Mouse (Mus musculus) bone marrow, adult 2 months (tissue): ENCODE results near the gene Asgr2.

Experiments
- CTCF ChIP-seq: fragments of 200-500 bp; IDR thresholded peaks from 2 replicates; pipeline ENCODE4 v1.5.1; 2011; ENCODE audit warnings: low read length, control low read depth; ENCODE audit not compliant: control insufficient read depth, insufficient read depth
- POLR2A ChIP-seq: fragments of 200-500 bp; IDR thresholded peaks from 2 replicates; pipeline ENCODE4 v1.6.1; 2011; ENCODE audit warnings: low read depth, mild to moderate bottlenecking, control low read depth, low read length, borderline replicate concordance; ENCODE audit not compliant: control insufficient read depth

DNA sequence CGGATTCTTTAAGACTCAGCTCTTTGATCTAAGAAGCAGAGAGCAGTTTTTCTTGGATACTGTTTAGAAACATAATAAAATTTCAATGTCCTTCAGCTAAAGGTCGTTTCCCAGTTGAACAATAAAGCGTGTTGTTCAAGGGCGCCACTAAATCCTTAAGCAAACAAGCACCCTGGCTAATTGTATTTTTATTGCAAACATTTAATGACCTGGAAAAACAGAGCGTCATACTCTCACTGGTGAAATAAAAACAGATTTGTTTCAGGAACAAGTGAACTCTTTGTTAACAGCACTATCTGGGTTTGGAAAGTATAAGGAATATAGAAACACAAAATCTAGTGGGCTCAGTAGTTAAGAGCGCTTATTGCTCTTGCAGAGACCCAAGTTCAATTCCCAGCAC, 22.4 kb upstream of the Asgr2 start:
- TF ChIP-seq CTCF: no peak
- no peak for TF ChIP-seq POLR2A
